Mouse (Mus musculus) myocyte (in vitro differentiated cells): ENCODE data around the gene Rgs6. TPM values are rescaled to one million over a fixed set of nuclear protein-coding genes. Genes with fewer than 3 reads are reported as not detected.

Source experiments
- H3K27me3 ChIP-seq: one replicate; pipeline ENCODE4 v1.6.1; 2011; ENCODE audit not compliant: control insufficient read depth, insufficient read depth, insufficient read length
- H3K36me3 ChIP-seq: one replicate; pipeline ENCODE4 v1.6.1; 2011; ENCODE audit not compliant: control insufficient read depth, insufficient read depth
- H3K4me2 ChIP-seq: one replicate; pipeline ENCODE4 v1.6.1; 2011; ENCODE audit warnings: low read depth, control low read depth
- H3K4me3 ChIP-seq: one replicate; pipeline ENCODE4 v1.5.1; 2011; ENCODE audit warnings: mild to moderate bottlenecking, control low read depth, moderate library complexity
- H3K79me2 ChIP-seq: one replicate; pipeline ENCODE4 v1.6.1; 2011; ENCODE audit not compliant: control insufficient read depth, insufficient read depth
- H3ac ChIP-seq: one replicate; pipeline ENCODE4 v1.6.1; 2011; ENCODE audit not compliant: control insufficient read depth, insufficient read length
- CEBPB ChIP-seq: IDR thresholded peaks from 2 replicates; pipeline ENCODE4 v1.6.1; 2011; ENCODE audit warnings: mild to moderate bottlenecking, moderate library complexity; ENCODE audit not compliant: poor library complexity, insufficient read depth, severe bottlenecking
- E2F4 ChIP-seq: IDR thresholded peaks from one replicate; pipeline ENCODE4 v1.6.1; 2011; ENCODE audit warnings: mild to moderate bottlenecking, control low read depth, moderate library complexity; ENCODE audit not compliant: insufficient read depth
- MAX ChIP-seq: IDR thresholded peaks from one replicate; pipeline ENCODE4 v1.6.1; 2011; ENCODE audit warnings: low read depth, mild to moderate bottlenecking, control low read depth
- MYOD1 ChIP-seq, 3 experiments: IDR thresholded peaks; one replicate each; pipeline ENCODE4 v1.6.1; 2011; ENCODE audit warnings: control low read depth in 2 of 3, low read depth in 2 of 3, mild to moderate bottlenecking in 2 of 3, moderate library complexity in 1 of 3; ENCODE audit not compliant: insufficient read length in 2 of 3, control insufficient read depth in 1 of 3
- MYOG ChIP-seq, 3 experiments: IDR thresholded peaks; one replicate each; pipeline ENCODE4 v1.6.1; 2011; ENCODE audit warnings: control low read depth in 2 of 3, low read depth in 2 of 3, mild to moderate bottlenecking in 2 of 3; ENCODE audit not compliant: insufficient read length in 2 of 3, control insufficient read depth in 1 of 3, insufficient read depth in 1 of 3
- POLR2A ChIP-seq: IDR thresholded peaks from one replicate; pipeline ENCODE4 v1.6.1; 2011; ENCODE audit warnings: low read depth, mild to moderate bottlenecking, control low read depth, moderate library complexity; ENCODE audit not compliant: insufficient read length
- POLR2AphosphoS2 ChIP-seq: IDR thresholded peaks from one replicate; pipeline ENCODE4 v1.6.1; 2011; ENCODE audit warnings: low read depth, control low read depth; ENCODE audit not compliant: insufficient read length
- REST ChIP-seq: IDR thresholded peaks from one replicate; pipeline ENCODE4 v1.6.1; 2011; ENCODE audit warnings: mild to moderate bottlenecking, control low read depth, moderate library complexity; ENCODE audit not compliant: insufficient read depth, insufficient read length
- SRF ChIP-seq: IDR thresholded peaks from one replicate; pipeline ENCODE4 v1.6.1; 2011; ENCODE audit warnings: low read depth; ENCODE audit not compliant: control insufficient read depth, insufficient read length
- TCF12 ChIP-seq: IDR thresholded peaks from one replicate; pipeline ENCODE4 v1.6.1; 2011; ENCODE audit warnings: mild to moderate bottlenecking, control low read depth; ENCODE audit not compliant: poor library complexity, insufficient read depth, severe bottlenecking
- TCF3 ChIP-seq: IDR thresholded peaks from one replicate; pipeline ENCODE4 v1.6.1; 2011; ENCODE audit warnings: low read depth, control low read depth; ENCODE audit not compliant: insufficient read length
- USF1 ChIP-seq: IDR thresholded peaks from one replicate; pipeline ENCODE4 v1.6.1; 2011; ENCODE audit warnings: low read depth, mild to moderate bottlenecking, control low read depth, moderate library complexity
- polyA plus RNA-seq: library from polyadenylated mRNA; unstranded; fragments of >200 nt; fragmentation: generic; extraction: Trizol; gene quantifications from one replicate; pipeline ENCODE4 v1.2.1, GENCODE M21; 2012; ENCODE audit warnings: missing spikeins

Rgs6 gene
- polyA plus RNA-seq, 1 experiment, result not detected

GRCm38 (mm10) chr12:82781414-82781813, 193.3 kb downstream of the Rgs6 start:
- Histone ChIP-seq H3K4me2 (no peak overlapping the region), H3K79me2 (no peaks in the 10 kb centered on the region), H3K27me3 (no peaks in the 10 kb centered on the region), H3K36me3 (no peaks in the 10 kb centered on the region), H3ac (no peak overlapping the region), H3K4me3 (no peak overlapping the region)
- TF ChIP-seq MYOD1 (IDR thresholded peaks at IDR 0.05; ENCODE audit: control insufficient read depth in 1 of 3, insufficient read length in 2 of 3, low read depth in 2 of 3) (no peak), POLR2A (no peak), TCF3 (no peak), POLR2AphosphoS2 (no peak), REST (no peak), SRF (no peak), USF1 (no peak), MYOG (IDR thresholded peaks at IDR 0.05; ENCODE audit: control insufficient read depth in 1 of 3, insufficient read depth in 1 of 3, insufficient read length in 2 of 3, low read depth in 2 of 3) (no peak), MAX (no peak), CEBPB (no peak), E2F4 (no peak), TCF12 (no peak)

GRCm38 (mm10) chr12:82792122-82792521, 204.0 kb downstream of the Rgs6 start:
- Histone ChIP-seq H3K4me2 (no peak overlapping the region), H3K79me2 (no peaks in the 10 kb centered on the region), H3K36me3 (no peaks in the 10 kb centered on the region), H3K4me3 (no peak overlapping the region), H3ac (no peak overlapping the region), H3K27me3 (no peaks in the 10 kb centered on the region)
- TF ChIP-seq MAX (no peak), MYOG (IDR thresholded peaks at IDR 0.05; ENCODE audit: control insufficient read depth in 1 of 3, insufficient read depth in 1 of 3, insufficient read length in 2 of 3, low read depth in 2 of 3) (no peak), E2F4 (no peak), TCF3 (no peak), POLR2AphosphoS2 (no peak), USF1 (no peak), REST (no peak), POLR2A (no peak), TCF12 (no peak), SRF (no peak), CEBPB (no peak), MYOD1 (IDR thresholded peaks at IDR 0.05; ENCODE audit: control insufficient read depth in 1 of 3, insufficient read length in 2 of 3, low read depth in 2 of 3) (no peak)

- Histone ChIP-seq H3K27me3 (no peaks in the 10 kb centered on the region), H3K4me3 (no peak overlapping the region), H3K36me3 (no peaks in the 10 kb centered on the region), H3K79me2 (no peaks in the 10 kb centered on the region), H3ac (no peak overlapping the region), H3K4me2 (no peak overlapping the region)
- TF ChIP-seq SRF (no peak), USF1 (no peak), MYOD1 (IDR thresholded peaks at IDR 0.05; ENCODE audit: control insufficient read depth in 1 of 3, insufficient read length in 2 of 3, low read depth in 2 of 3) (no peak), TCF12 (no peak), POLR2A (no peak), REST (no peak), TCF3 (no peak), CEBPB (no peak), MAX (no peak), POLR2AphosphoS2 (no peak), MYOG (IDR thresholded peaks at IDR 0.05; ENCODE audit: control insufficient read depth in 1 of 3, insufficient read depth in 1 of 3, insufficient read length in 2 of 3, low read depth in 2 of 3) (no peak), E2F4 (no peak)
These were observed 211.8 kb downstream of the Rgs6 start for GRCm38 (mm10) chr12:82799892-82800291.

- Histone ChIP-seq H3K36me3 (no peaks in the 10 kb centered on the region), H3ac (no peak overlapping the region), H3K79me2 (no peaks in the 10 kb centered on the region), H3K27me3 (no peaks in the 10 kb centered on the region), H3K4me3 (no peak overlapping the region), H3K4me2 (no peak overlapping the region)
- no peak for TF ChIP-seq POLR2AphosphoS2
- TF ChIP-seq REST, result no peak
- TF ChIP-seq E2F4, result no peak
- no peak for TF ChIP-seq POLR2A
- no peak for TF ChIP-seq MYOG (IDR thresholded peaks at IDR 0.05; ENCODE audit: control insufficient read depth in 1 of 3, insufficient read depth in 1 of 3, insufficient read length in 2 of 3, low read depth in 2 of 3)
- no peak for TF ChIP-seq CEBPB
- no peak for TF ChIP-seq MAX
- TF ChIP-seq MYOD1 (IDR thresholded peaks at IDR 0.05; ENCODE audit: control insufficient read depth in 1 of 3, insufficient read length in 2 of 3, low read depth in 2 of 3), result no peak
- no peak for TF ChIP-seq TCF3
- no peak for TF ChIP-seq USF1
- TF ChIP-seq SRF, result no peak
- TF ChIP-seq TCF12, result no peak
These were observed 213.6 kb downstream of the Rgs6 start for GRCm38 (mm10) chr12:82801736-82802135.
